Mouse (Mus musculus) Patski (cell line): ENCODE measurements around the gene Rere. TPM values are rescaled to one million over a fixed set of nuclear protein-coding genes. Genes with fewer than 3 reads are reported as not detected.
"Not testable (repeated sequence)": the region's sequence is repeated elsewhere in the genome, so short reads cannot be mapped to it uniquely, and the experiment has no call there.

Experiments
- ATAC-seq: fragments of 100-300 bp; one replicate; pipeline ENCODE4 v1.8.0; 2021
- CTCF ChIA-PET: fragments of 350-600 bp; sonication (Branson Sonifier 250); formaldehyde crosslinking; loops from one replicate; lab custom pipeline; 2022; ENCODE audit warnings: inconsistent platforms; lab: Charles Lee
- POLR2A ChIA-PET: fragments of 350-600 bp; sonication (Branson Sonifier 250); formaldehyde crosslinking; loops from one replicate; lab custom pipeline; 2022; ENCODE audit warnings: antibody characterized with exemption, inconsistent platforms; lab: Charles Lee
- DNase-seq: peaks from one replicate; pipeline ENCODE4 v3.0.0-alpha.2; 2011; ENCODE audit warnings: low read depth, low spot score
- H3K27me3 ChIP-seq: fragments of 371-371 bp; one replicate; pipeline ENCODE4 v1.5.1; 2021
- CTCF ChIP-seq: fragments of 100-300 bp; IDR thresholded peaks from one replicate; pipeline ENCODE4 v1.5.1; 2021
- in situ Hi-C: fragments of 300-500 bp; cut with MboI; formaldehyde crosslinking; loops from 3 replicates; pipeline ENCODE4 v1.11.1; 2018; ENCODE audit warnings: low pct_unique_long_range_greater_than_20kb, mixed read lengths
- polyA plus RNA-seq: library from polyadenylated mRNA; unstranded; gene quantifications from one replicate; pipeline ENCODE4 v1.2.3, GENCODE M21; 2021

The Rere gene
- polyA plus RNA-seq, 1 experiment from 2014 or later, result 155 TPM

- in situ Hi-C loops, result no loop called here
Measured at GRCm38 (mm10) chr4:150280459-150280858, 987 bp upstream of the Rere start.

GRCm38 (mm10) chr4:150281891-150282630, 615 bp downstream of the Rere start:
- H3K27me3 ChIP-seq, result no peaks in the 10 kb centered on the region
- ChIA-PET CTCF (interaction anchor here (1.2 to 1.8 kb wide), 2 partner anchors 12 to 25 kb away, joined by 4 to 6 read pairs; no protein-coding TSS in a partner anchor), POLR2A (interaction anchor here (0.8 to 1.9 kb wide), 4 partner anchors 8 to 24 kb away, joined by 3 to 10 read pairs (median 8); no protein-coding TSS in a partner anchor)
- in situ Hi-C loops, result no loop called here
- no peak for TF ChIP-seq CTCF
- ATAC-seq (peak; percentile 47), DNase-seq (no peak)

More at GRCm38 (mm10) chr4:150280459-150280858, 987 bp upstream of the Rere start:
- H3K27me3 ChIP-seq, result no peaks in the 10 kb centered on the region
- DNase-seq (no peak), ATAC-seq (no peak)
- TF ChIP-seq CTCF, result no peak
- ChIA-PET CTCF (interaction anchor here (0.6 to 1.5 kb wide), 3 partner anchors 10 to 23 kb away, joined by 3 to 5 read pairs (median 5); no protein-coding TSS in a partner anchor), POLR2A (interaction anchor here (1.4 to 1.9 kb wide), 2 partner anchors 13 to 23 kb away, joined by 7 to 10 read pairs; no protein-coding TSS in a partner anchor)

- POLR2A ChIA-PET, result interaction anchor here (0.7 to 1.1 kb wide), 4 partner anchors 9 to 26 kb away, joined by 3 to 9 read pairs (median 3); no protein-coding TSS in a partner anchor
- CTCF ChIA-PET, result interaction anchor here (0.9 to 1.8 kb wide), 3 partner anchors 13 to 25 kb away, joined by 3 to 6 read pairs (median 4); no protein-coding TSS in a partner anchor
- ATAC-seq (no peak), DNase-seq (no peak)
- in situ Hi-C loops, result no loop called here
- no peak for TF ChIP-seq CTCF
- H3K27me3 ChIP-seq, result no peaks in the 10 kb centered on the region
Measured at GRCm38 (mm10) chr4:150282631-150283334, 1.3 kb downstream of the Rere start.

GRCm38 (mm10) chr4:150283335-150283638, 1.8 kb downstream of the Rere start:
- ATAC-seq, result no peak
- no peaks in the 10 kb centered on the region for H3K27me3 ChIP-seq
- ChIA-PET POLR2A (interaction anchor here (0.7 to 1.1 kb wide), 4 partner anchors 9 to 26 kb away, joined by 3 to 9 read pairs (median 3); no protein-coding TSS in a partner anchor), CTCF (interaction anchor here (0.9 to 1.8 kb wide), 3 partner anchors 13 to 26 kb away, joined by 3 to 6 read pairs (median 4); no protein-coding TSS in a partner anchor)
- TF ChIP-seq CTCF, result no peak
- in situ Hi-C loops, result no loop called here
- DNase-seq, result no peak

GRCm38 (mm10) chr4:150283993-150284392, 2.5 kb downstream of the Rere start:
- CTCF ChIA-PET, result interaction anchor here (0.9 kb wide), 2 partner anchors 18 to 22 kb away, joined by 3 read pairs; no protein-coding TSS in a partner anchor
- H3K27me3 ChIP-seq, result no peaks in the 10 kb centered on the region
- peak; percentile 61 for TF ChIP-seq CTCF
- in situ Hi-C loops, result no loop called here
- DNase-seq (no peak), ATAC-seq (no peak)
- POLR2A ChIA-PET, result no interaction called here

GRCm38 (mm10) chr4:150286980-150287379, 5.5 kb downstream of the Rere start:
- in situ Hi-C loops, result no loop called here
- no peaks in the 10 kb centered on the region for H3K27me3 ChIP-seq
- CTCF ChIA-PET, result interaction anchor here (1.7 kb wide), 1 partner anchor 13 kb away, joined by 3 read pairs; no protein-coding TSS in a partner anchor
- TF ChIP-seq CTCF, result no peak
- POLR2A ChIA-PET, result interaction anchor here (0.6 kb wide), 1 partner anchor 19 kb away, joined by 3 read pairs; no protein-coding TSS in a partner anchor
- ATAC-seq (no peak), DNase-seq (no peak)

- CTCF ChIA-PET, result interaction anchor here (1.7 kb wide), 1 partner anchor 13 kb away, joined by 3 read pairs; no protein-coding TSS in a partner anchor
- DNase-seq, in situ Hi-C loops, POLR2A ChIA-PET, ATAC-seq, H3K27me3 ChIP-seq: not testable (repeated sequence)
Measured at GRCm38 (mm10) chr4:150287463-150287862, 6.0 kb downstream of the Rere start.

- CTCF ChIA-PET, result interaction anchor here (1.1 kb wide), 1 partner anchor 18 kb away, joined by 4 read pairs; no protein-coding TSS in a partner anchor
- no peak for ATAC-seq
Measured at GRCm38 (mm10) chr4:150291900-150292299, 10.5 kb downstream of the Rere start.

GRCm38 (mm10) chr4:150294870-150295269, 13.4 kb downstream of the Rere start:
- no peak for TF ChIP-seq CTCF
- DNase-seq (no peak), ATAC-seq (no peak)
- in situ Hi-C loops, result no loop called here
- CTCF ChIA-PET, result no interaction called here
- H3K27me3 ChIP-seq, result no peaks in the 10 kb centered on the region
- POLR2A ChIA-PET, result interaction anchor here (0.6 kb wide), 1 partner anchor 298 kb away, joined by 3 read pairs; no protein-coding TSS in a partner anchor

More at GRCm38 (mm10) chr4:150291900-150292299, 10.5 kb downstream of the Rere start:
- POLR2A ChIA-PET, result no interaction called here
- DNase-seq, result no peak
- in situ Hi-C loops, result no loop called here
- TF ChIP-seq CTCF, result peak; percentile 41
- H3K27me3 ChIP-seq, result no peaks in the 10 kb centered on the region

GRCm38 (mm10) chr4:150295966-150296365, 14.5 kb downstream of the Rere start:
- no peak for ATAC-seq
- POLR2A ChIA-PET, result no interaction called here

More at GRCm38 (mm10) chr4:150295966-150296365, 14.5 kb downstream of the Rere start:
- H3K27me3 ChIP-seq, result no peaks in the 10 kb centered on the region
- in situ Hi-C loops, result no loop called here
- no peak for TF ChIP-seq CTCF
- no peak for DNase-seq
- CTCF ChIA-PET, result interaction anchor here (1.2 kb wide), 1 partner anchor 13 kb away, joined by 7 read pairs; no protein-coding TSS in a partner anchor
